Mouse (Mus musculus) liver, postnatal 0 days (tissue): ENCODE results near the gene Ppm1j. TPM values are rescaled to one million over a fixed set of nuclear protein-coding genes. Genes with fewer than 3 reads are reported as not detected.

ENCODE experiments used
- ATAC-seq: fragments of 200-750 bp; cut with Nextera tagmentation; 2 replicates; pipeline ENCODE4 v1.8.0; 2017; ENCODE audit warnings: mild to moderate bottlenecking, moderate library complexity
- DNase-seq: peaks from one replicate; pipeline ENCODE4 v3.0.0-alpha.2; 2016
- H3K27ac ChIP-seq: fragments of 300-500 bp; sonication (generic); 2 replicates; pipeline ENCODE4 v1.5.1; 2014; ENCODE audit warnings: antibody characterized with exemption, moderate library complexity, mild to moderate bottlenecking, low read depth
- H3K27me3 ChIP-seq: fragments of 300-500 bp; sonication (generic); 2 replicates; pipeline ENCODE4 v1.6.1; 2014; ENCODE audit warnings: low read length, control low read depth, mixed read lengths; ENCODE audit not compliant: insufficient read depth
- H3K36me3 ChIP-seq: fragments of 300-500 bp; sonication (generic); replicated peaks from 2 replicates; pipeline ENCODE4 v1.6.1; 2014; ENCODE audit warnings: mild to moderate bottlenecking, control low read depth, low read length, moderate library complexity, mixed read lengths; ENCODE audit not compliant: insufficient read depth
- H3K4me1 ChIP-seq: fragments of 300-500 bp; sonication (generic); 2 replicates; pipeline ENCODE4 v1.6.1; 2014; ENCODE audit warnings: antibody characterized with exemption, mild to moderate bottlenecking, control low read depth; ENCODE audit not compliant: insufficient read depth
- H3K4me2 ChIP-seq: fragments of 300-500 bp; sonication (generic); 2 replicates; pipeline ENCODE4 v1.6.1; 2014; ENCODE audit warnings: low read depth, mild to moderate bottlenecking, low read length, moderate library complexity, mixed read lengths
- H3K4me3 ChIP-seq: fragments of 300-500 bp; sonication (generic); 2 replicates; pipeline ENCODE4 v1.5.1; 2014; ENCODE audit warnings: low read depth, low read length
- H3K9ac ChIP-seq: fragments of 300-500 bp; sonication (generic); replicated peaks from 2 replicates; pipeline ENCODE4 v1.6.1; 2014; ENCODE audit warnings: mild to moderate bottlenecking, moderate library complexity
- H3K9me3 ChIP-seq: fragments of 300-500 bp; sonication (generic); 2 replicates; pipeline ENCODE4 v1.6.1; 2016; ENCODE audit warnings: mild to moderate bottlenecking, control low read depth, low read length, mixed read lengths
- CTCF ChIP-seq: sonication (generic); IDR thresholded peaks from 2 replicates; pipeline ENCODE4 v1.5.1; 2016; ENCODE audit warnings: antibody characterized with exemption, low read depth
- EP300 ChIP-seq: IDR thresholded peaks from 2 replicates; pipeline ENCODE4 v1.6.1; 2016; ENCODE audit warnings: antibody characterized with exemption, low read depth, mild to moderate bottlenecking
- WGBS: fragments of 180-500 bp; shearing (Covaris S2); extraction: QIAGEN DNeasy Blood & Tissue Kit; methylation state at CpG from one replicate; pipeline ENCODE4 v1.1.7; 2014; ENCODE audit not compliant: insufficient replicate concordance; 5-methylcytosine and 5-hydroxymethylcytosine counted together
- polyA plus RNA-seq: library from polyadenylated mRNA; unstranded; fragments of >200 nt; fragmentation: Nextera tagmentation; extraction: Ambion mirVana; gene quantifications from 2 replicates; pipeline ENCODE4 v1.2.1, GENCODE M21; 2015

Ppm1j gene
- polyA plus RNA-seq, 1 experiment from 2014 or later = 0.31 TPM

DNA sequence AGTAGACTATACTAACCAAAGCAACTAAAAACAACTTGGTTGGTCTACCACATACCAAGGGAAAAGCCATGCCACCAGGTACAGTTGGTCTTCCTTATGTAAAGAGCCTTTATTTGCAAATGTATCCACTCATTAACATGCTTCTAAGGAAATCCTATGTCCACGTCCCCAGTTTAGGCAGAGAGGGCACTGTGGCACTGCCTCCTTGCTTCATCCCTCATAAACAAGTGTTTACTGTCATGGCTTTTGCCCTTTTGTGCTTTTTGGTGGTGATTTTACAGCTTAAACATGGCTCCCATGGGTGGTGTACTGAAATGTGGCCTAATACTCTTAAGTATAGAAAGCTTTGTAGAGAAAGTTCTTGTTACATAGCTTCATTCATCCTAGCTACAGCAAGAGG lies 39.6 kb downstream of the Ppm1j start:
- DNase-seq (no peak), ATAC-seq (no peak)
- Histone ChIP-seq H3K4me3 (no peak overlapping the region), H3K9ac (no peak overlapping the region), H3K4me2 (no peak overlapping the region), H3K9me3 (no peaks in the 10 kb centered on the region), H3K36me3 (peaks cover 18% of the 10 kb centered on the region), H3K27ac (no peak overlapping the region), H3K27me3 (no peaks in the 10 kb centered on the region), H3K4me1 (peaks cover 19% of the 10 kb centered on the region)
- WGBS = 56% methylated on average over 1 of the region's 1 CpGs
- TF ChIP-seq CTCF (no peak), EP300 (no peak)

DNA sequence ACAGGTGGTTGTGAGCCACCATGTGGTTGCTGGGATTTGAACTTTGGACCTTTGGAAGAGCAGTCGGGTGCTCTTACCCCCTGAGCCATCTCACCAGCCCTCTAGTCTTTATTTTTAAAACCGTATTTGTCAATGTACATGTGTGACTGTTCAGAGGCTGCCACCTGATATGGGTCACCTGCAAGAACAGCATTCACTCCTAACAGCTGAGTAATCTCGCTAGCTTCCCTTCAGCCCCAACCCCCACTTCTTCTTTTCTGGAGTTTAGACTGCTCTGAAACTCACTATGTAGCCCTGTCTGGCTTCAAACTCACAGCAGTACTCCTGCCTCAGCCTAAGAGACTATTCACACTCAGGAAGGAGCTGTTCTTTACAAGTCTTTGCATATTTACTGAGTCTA lies 41.6 kb downstream of the Ppm1j start:
- TF ChIP-seq CTCF (no peak), EP300 (no peak)
- DNase-seq (no peak), ATAC-seq (no peak)
- no peak overlapping the region for H3K9ac ChIP-seq
- peaks cover 30% of the 10 kb centered on the region for H3K36me3 ChIP-seq
- no peaks in the 10 kb centered on the region for H3K9me3 ChIP-seq
- H3K4me3 ChIP-seq = no peak overlapping the region
- WGBS = 58% methylated on average over 3 of the region's 3 CpGs
- H3K27ac ChIP-seq = no peak overlapping the region
- no peaks in the 10 kb centered on the region for H3K27me3 ChIP-seq
- no peak overlapping the region for H3K4me2 ChIP-seq
- peaks cover 6% of the 10 kb centered on the region; the same call in 1 of the 2 replicates for H3K4me1 ChIP-seq

Other genes with a start within 250 kb of the Ppm1j start
- gene Slc16a1, start 142.4 kb upstream of the Ppm1j start, polyA plus RNA-seq = 62.7 and 69.6 TPM in 2 replicates
- gene Fam19a3, start 784 bp downstream of the Ppm1j start, polyA plus RNA-seq = 0.02 TPM in 1 of 2 replicates, not detected in the other
- 37.0 and 38.1 TPM in 2 replicates for gene Rhoc, start 7.3 kb downstream of the Ppm1j start, polyA plus RNA-seq
- 36.1 and 37.3 TPM in 2 replicates for gene Mov10, start 37.5 kb downstream of the Ppm1j start, polyA plus RNA-seq
- 15.8 and 16.4 TPM in 2 replicates for gene St7l, start 82.9 kb downstream of the Ppm1j start, polyA plus RNA-seq
- 44.1 and 50.9 TPM in 2 replicates for gene Capza1, start 83.4 kb downstream of the Ppm1j start, polyA plus RNA-seq
- 0.07 and 0.09 TPM in 2 replicates for gene Wnt2b, start 180.9 kb downstream of the Ppm1j start, polyA plus RNA-seq